Mouse (Mus musculus) ES-E14 (cell line): ENCODE measurements around the gene C130074G19Rik.

ENCODE experiments used
- CHD2 ChIP-seq: IDR thresholded peaks from 2 replicates; pipeline ENCODE4 v1.6.1; 2014; ENCODE audit warnings: mild to moderate bottlenecking, low read depth, low read length, inconsistent platforms
- HCFC1 ChIP-seq: IDR thresholded peaks from 2 replicates; pipeline ENCODE4 v1.6.1; 2012; ENCODE audit warnings: low read length, inconsistent platforms, borderline replicate concordance; ENCODE audit not compliant: insufficient read depth
- MAFK ChIP-seq: IDR thresholded peaks from 2 replicates; pipeline ENCODE4 v1.6.1; 2014; ENCODE audit warnings: mild to moderate bottlenecking, low read depth, low read length, inconsistent platforms; ENCODE audit not compliant: insufficient read depth
- ZC3H11A ChIP-seq: IDR thresholded peaks from 2 replicates; pipeline ENCODE4 v1.6.1; 2012; ENCODE audit warnings: low read depth, mild to moderate bottlenecking, inconsistent platforms, low read length, borderline replicate concordance
- ZNF384 ChIP-seq: IDR thresholded peaks from 2 replicates; pipeline ENCODE4 v1.6.1; 2012; ENCODE audit warnings: low read depth, low read length, inconsistent platforms

- TF ChIP-seq MAFK: no peak
- TF ChIP-seq ZNF384: no peak
- no peak for TF ChIP-seq ZC3H11A
- TF ChIP-seq HCFC1: no peak
- TF ChIP-seq CHD2: no peak
These were observed 45.4 kb upstream of the C130074G19Rik start for GRCm38 (mm10) chr1:184928382-184928781.
